Mouse (Mus musculus) lung, embryonic 14.5 days (tissue): ENCODE measurements at regions not wholly inside any gene's neighbourhood (a gene's known extent, or its start where the extent isn't known, plus 50 kb on each side); places are given as distances from the start of the nearest gene placed in this dataset.
"Not testable (repeated sequence)": the region's sequence is repeated elsewhere in the genome, so short reads cannot be mapped to it uniquely, and the experiment has no call there.

Experiments used
- ATAC-seq: fragments of 200-750 bp; cut with Nextera tagmentation; 2 replicates; pipeline ENCODE4 v1.8.0; 2017; ENCODE audit warnings: mild to moderate bottlenecking, moderate TSS enrichment, moderate library complexity; ENCODE audit not compliant: insufficient read depth
- DNase-seq: peaks from one replicate; pipeline ENCODE4 v3.0.0-alpha.2; 2015
- H3K27ac ChIP-seq: fragments of 300-500 bp; sonication (generic); 2 replicates; pipeline ENCODE4 v1.5.1; 2014; ENCODE audit warnings: low read depth, mild to moderate bottlenecking, moderate library complexity
- H3K27me3 ChIP-seq: fragments of 300-500 bp; sonication (generic); 2 replicates; pipeline ENCODE4 v1.6.1; 2014; ENCODE audit warnings: low read length, control low read depth; ENCODE audit not compliant: insufficient read depth
- H3K36me3 ChIP-seq: fragments of 300-500 bp; sonication (generic); 2 replicates; pipeline ENCODE4 v1.6.1; 2014; ENCODE audit warnings: control low read depth; ENCODE audit not compliant: insufficient read depth
- H3K4me1 ChIP-seq: fragments of 300-500 bp; sonication (generic); 2 replicates; pipeline ENCODE4 v1.6.1; 2014; ENCODE audit warnings: antibody characterized with exemption, control low read depth; ENCODE audit not compliant: insufficient read depth
- H3K4me2 ChIP-seq: fragments of 300-500 bp; sonication (generic); 2 replicates; pipeline ENCODE4 v1.6.1; 2014; ENCODE audit warnings: mild to moderate bottlenecking
- H3K4me3 ChIP-seq: fragments of 300-500 bp; sonication (generic); 2 replicates; pipeline ENCODE4 v1.5.1; 2014; ENCODE audit warnings: low read depth, low read length
- H3K9ac ChIP-seq: fragments of 300-500 bp; sonication (generic); 2 replicates; pipeline ENCODE4 v1.6.1; 2014
- H3K9me3 ChIP-seq: fragments of 300-500 bp; sonication (generic); 2 replicates; pipeline ENCODE4 v1.6.1; 2016; ENCODE audit warnings: low read depth, low read length, control low read depth
- CTCF ChIP-seq: IDR thresholded peaks from 2 replicates; pipeline ENCODE4 v1.5.1; 2016; ENCODE audit warnings: antibody characterized with exemption, low read depth
- WGBS: fragments of 180-500 bp; shearing (Covaris S2); extraction: QIAGEN DNeasy Blood & Tissue Kit; methylation state at CpG from one replicate; pipeline ENCODE4 v1.1.7; 2014; 5-methylcytosine and 5-hydroxymethylcytosine counted together

GRCm38 (mm10) chr13:96327707-96328106, 60.4 kb upstream of the Poc5 start:
- DNase-seq (no peak), ATAC-seq (no peak)
- Histone ChIP-seq H3K36me3 (no peaks in the 10 kb centered on the region), H3K4me2 (no peak overlapping the region), H3K27ac (no peak overlapping the region), H3K27me3 (no peaks in the 10 kb centered on the region), H3K9me3 (no peaks in the 10 kb centered on the region), H3K9ac (no peak overlapping the region), H3K4me3 (no peak overlapping the region), H3K4me1 (no peaks in the 10 kb centered on the region)
- TF ChIP-seq CTCF, result no peak

GRCm38 (mm10) chr13:96324636-96325035, 63.5 kb upstream of the Poc5 start:
- no peaks in the 10 kb centered on the region for H3K4me1 ChIP-seq
- 66% methylated on average over 4 of the region's 4 CpGs for WGBS

GRCm38 (mm10) chr13:96317161-96317560, 70.9 kb upstream of the Poc5 start:
- not testable (repeated sequence) for H3K9ac ChIP-seq, H3K4me2 ChIP-seq, H3K27me3 ChIP-seq, H3K4me1 ChIP-seq, H3K36me3 ChIP-seq, H3K9me3 ChIP-seq, DNase-seq, H3K27ac ChIP-seq, H3K4me3 ChIP-seq, ATAC-seq
- WGBS, result 80% methylated on average over 1 of the region's 1 CpGs

More at GRCm38 (mm10) chr13:96324636-96325035, 63.5 kb upstream of the Poc5 start:
- no peak overlapping the region for H3K27ac ChIP-seq
- no peak for ATAC-seq
- no peaks in the 10 kb centered on the region for H3K27me3 ChIP-seq
- H3K36me3 ChIP-seq, result no peaks in the 10 kb centered on the region
- H3K9me3 ChIP-seq, result no peaks in the 10 kb centered on the region
- no peak overlapping the region for H3K9ac ChIP-seq
- no peak for DNase-seq
- no peak for TF ChIP-seq CTCF
- H3K4me3 ChIP-seq, result no peak overlapping the region
- no peak overlapping the region for H3K4me2 ChIP-seq

GRCm38 (mm10) chr13:96313241-96313640, 74.9 kb upstream of the Poc5 start:
- no peaks in the 10 kb centered on the region for H3K9me3 ChIP-seq
- no peak for TF ChIP-seq CTCF
- no peak for ATAC-seq
- no peaks in the 10 kb centered on the region for H3K4me1 ChIP-seq
- 45% methylated on average over 3 of the region's 3 CpGs for WGBS
- H3K36me3 ChIP-seq, result no peaks in the 10 kb centered on the region
- no peaks in the 10 kb centered on the region for H3K27me3 ChIP-seq
- H3K9ac ChIP-seq, result no peak overlapping the region
- no peak overlapping the region for H3K4me3 ChIP-seq
- no peak overlapping the region for H3K27ac ChIP-seq
- DNase-seq, result peak; percentile 1
- H3K4me2 ChIP-seq, result no peak overlapping the region

- H3K9ac ChIP-seq, result no peak overlapping the region
- H3K4me3 ChIP-seq, result no peak overlapping the region
- 94% methylated on average over 4 of the region's 4 CpGs for WGBS
- TF ChIP-seq CTCF, result no peak
- no peaks in the 10 kb centered on the region for H3K36me3 ChIP-seq
- no peaks in the 10 kb centered on the region for H3K27me3 ChIP-seq
- no peaks in the 10 kb centered on the region for H3K4me1 ChIP-seq
- DNase-seq (no peak), ATAC-seq (no peak)
- no peak overlapping the region for H3K4me2 ChIP-seq
- no peaks in the 10 kb centered on the region for H3K9me3 ChIP-seq
- H3K27ac ChIP-seq, result no peak overlapping the region
Observed at GRCm38 (mm10) chr13:96302495-96302894, 85.6 kb upstream of the Poc5 start.

- no peak overlapping the region for H3K9ac ChIP-seq
- no peaks in the 10 kb centered on the region for H3K4me1 ChIP-seq
- no peak overlapping the region for H3K4me3 ChIP-seq
- DNase-seq, result no peak
- no peak for TF ChIP-seq CTCF
- 58% methylated on average over 7 of the region's 7 CpGs for WGBS
- H3K4me2 ChIP-seq, result no peak overlapping the region
- no peak for ATAC-seq
- no peaks in the 10 kb centered on the region for H3K36me3 ChIP-seq
- no peak overlapping the region for H3K27ac ChIP-seq
- no peaks in the 10 kb centered on the region for H3K27me3 ChIP-seq
- H3K9me3 ChIP-seq, result no peaks in the 10 kb centered on the region
Observed at GRCm38 (mm10) chr13:96287797-96288196, 100.3 kb upstream of the Poc5 start.

GRCm38 (mm10) chr13:96269946-96270345, 118.1 kb upstream of the Poc5 start:
- WGBS, result 71% methylated on average over 9 of the region's 9 CpGs
- Histone ChIP-seq H3K27ac (no peak overlapping the region), H3K9me3 (no peaks in the 10 kb centered on the region), H3K9ac (no peak overlapping the region), H3K4me2 (no peak overlapping the region), H3K4me1 (no peaks in the 10 kb centered on the region), H3K36me3 (no peaks in the 10 kb centered on the region), H3K27me3 (no peaks in the 10 kb centered on the region), H3K4me3 (no peak overlapping the region)
- ATAC-seq (no peak), DNase-seq (no peak)
- no peak for TF ChIP-seq CTCF

GRCm38 (mm10) chr13:96256001-96256400, 123.6 kb upstream of the Sv2c start:
- no peak for TF ChIP-seq CTCF
- H3K4me1 ChIP-seq, result no peaks in the 10 kb centered on the region
- H3K4me2 ChIP-seq, result no peak overlapping the region
- DNase-seq (no peak), ATAC-seq (no peak)
- H3K4me3 ChIP-seq, result no peak overlapping the region
- no peaks in the 10 kb centered on the region for H3K36me3 ChIP-seq
- 58% methylated on average over 2 of the region's 2 CpGs for WGBS
- H3K27ac ChIP-seq, result no peak overlapping the region
- H3K9ac ChIP-seq, result no peak overlapping the region
- no peaks in the 10 kb centered on the region for H3K9me3 ChIP-seq
- H3K27me3 ChIP-seq, result no peaks in the 10 kb centered on the region
